Mouse (Mus musculus) cortical plate, adult 2 months (tissue): Measurements from ENCODE around the gene Rpl27a.

Experiments
- CTCF ChIP-seq: fragments of 200-500 bp; IDR thresholded peaks from 2 replicates; pipeline ENCODE4 v1.5.1; 2011; ENCODE audit warnings: mild to moderate bottlenecking, control low read depth, low read length; ENCODE audit not compliant: insufficient read depth; ENCODE audit errors: extremely low read depth
- POLR2A ChIP-seq: fragments of 200-500 bp; IDR thresholded peaks from 2 replicates; pipeline ENCODE4 v1.6.1; 2011; ENCODE audit warnings: mild to moderate bottlenecking, low read length, control low read depth; ENCODE audit not compliant: insufficient read depth; ENCODE audit errors: extremely low read depth

DNA sequence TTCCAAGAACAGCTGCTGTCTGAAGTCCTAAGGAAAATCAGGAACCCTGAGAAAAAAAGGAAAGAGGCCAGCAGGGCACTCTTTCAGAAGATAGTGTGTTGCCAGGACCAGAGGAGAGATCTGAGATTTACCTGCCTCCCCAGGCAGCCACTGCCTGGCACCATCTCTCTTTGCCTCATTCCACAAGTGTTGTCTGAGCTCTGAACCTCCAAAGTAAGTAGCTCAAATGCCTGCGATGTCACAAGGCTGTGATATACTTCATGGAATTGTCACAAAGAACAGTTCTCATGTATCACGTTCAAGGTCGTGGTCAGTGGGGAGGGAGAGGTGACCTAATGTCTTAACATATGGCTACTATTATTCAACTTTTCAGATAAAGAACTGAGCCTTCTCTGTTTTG, 2.4 kb upstream of the Rpl27a start:
- TF ChIP-seq POLR2A, result no peak
- TF ChIP-seq CTCF, result no peak
